Comparison of ENCODE assay signal across 22 mouse cellular contexts in genomic region chr2:65227898-65228290, GRCm38 (mm10). TPM values are rescaled to one million over a fixed set of nuclear protein-coding genes. Genes with fewer than 3 reads are reported as not detected.
DNase-seq lines count a peak whose midpoint lies in the region; TF ChIP-seq lines count a peak whose summit lies in the region.
"Had no signal": no experiment of that assay in that cellular context is flagged by ENCODE, and none has a peak within 500 bp of the region (broad histone marks: within the 10 kb centered on the region; RNA-seq: fewer than 3 reads in every experiment).

No protein-coding gene starts in this region.

- peaks cover 23% of the 10 kb centered on the region for H3K4me1 ChIP-seq in heart, adult 2 months (ENCODE audit: control insufficient read depth, insufficient read depth, low read length)
- H3K4me1 ChIP-seq in brown adipose tissue, adult 24 weeks (ENCODE audit: control insufficient read depth, insufficient read depth, insufficient read length, low read length), result peaks cover 11% of the 10 kb centered on the region
- H3K4me1 ChIP-seq: embryonic facial prominence, embryonic 12.5 days; embryonic facial prominence, embryonic 15.5 days; forebrain, embryonic 12.5 days; hindbrain, embryonic 10.5 days; hindbrain, embryonic 13.5 days had no signal

- WGBS in heart, adult 2 months, result 67% methylated on average over 2 of the region's 2 CpGs

- no peaks in the 10 kb centered on the region for H3K27me3 ChIP-seq in heart, adult 2 months (ENCODE audit: control insufficient read depth, insufficient read depth, low read length)
- H3K27me3 ChIP-seq: embryonic facial prominence, embryonic 12.5 days; embryonic facial prominence, embryonic 15.5 days; forebrain, embryonic 12.5 days; heart, embryonic 13.5 days; hindbrain, embryonic 13.5 days; intestine, embryonic 15.5 days had no signal

- intact Hi-C loops in heart, adult 2 months (cut with DNase I), result loop anchor here (2.0 kb wide), 1 partner anchor 37 kb away; no protein-coding TSS in a partner anchor
- intact Hi-C loops in heart, postnatal 10 days (cut with DNase I), result no loop called here

- TF ChIP-seq POLR2A in heart, adult 2 months (IDR thresholded peaks at IDR 0.05; ENCODE audit: insufficient read depth, low read depth, low read length), result no peak

- H3K4me3 ChIP-seq in heart, adult 2 months, result no peak overlapping the region
- no peak overlapping the region for H3K4me3 ChIP-seq in brown adipose tissue, adult 24 weeks (ENCODE audit: insufficient read depth, low read depth, low read length)
- H3K4me3 ChIP-seq: embryonic facial prominence, embryonic 12.5 days; embryonic facial prominence, embryonic 15.5 days; erythroblast, embryonic 14.5 days; forebrain, embryonic 12.5 days; heart, embryonic 13.5 days; hindbrain, embryonic 10.5 days; hindbrain, embryonic 13.5 days; intestine, embryonic 15.5 days had no signal

- TF ChIP-seq CTCF in heart, adult 2 months (IDR thresholded peaks at IDR 0.05), result no peak

- TF ChIP-seq EP300 in heart, adult 2 months (IDR thresholded peaks at IDR 0.05; ENCODE audit: insufficient read depth, low read depth, low read length), result no peak

- DNase-seq in heart, adult 2 months, result no peak
- no peak for DNase-seq in heart, postnatal 10 days
- peak; percentile 67 for DNase-seq in adipocyte (ENCODE audit: low spot score)
- no peak for DNase-seq in cerebellum, postnatal 14 days
- DNase-seq in urinary bladder, postnatal 10 days (ENCODE audit: low spot score), result no peak
- DNase-seq: adrenal gland, adult 8-10 months; adrenal gland, postnatal 25 days; cerebellum, adult 18-20 months; cerebellum, adult 9-10 months; cerebellum, postnatal 25 days; heart, postnatal 36 days; kidney, adult 11 months had no signal

- H3K9ac ChIP-seq in heart, adult 2 months (ENCODE audit: low read depth, low read length), result no peak overlapping the region
- H3K9ac ChIP-seq: embryonic facial prominence, embryonic 12.5 days; embryonic facial prominence, embryonic 15.5 days; forebrain, embryonic 12.5 days; heart, embryonic 13.5 days; hindbrain, embryonic 13.5 days; intestine, embryonic 15.5 days had no signal

- H3K79me2 ChIP-seq in heart, adult 2 months (replicated peaks; ENCODE audit: control insufficient read depth, insufficient read depth, low read length), result peaks cover 1% of the 10 kb centered on the region

- H3K36me3 ChIP-seq in heart, adult 2 months (ENCODE audit: control insufficient read depth, insufficient read depth, low read length), result peaks cover 36% of the 10 kb centered on the region
- H3K36me3 ChIP-seq: embryonic facial prominence, embryonic 12.5 days; embryonic facial prominence, embryonic 15.5 days; forebrain, embryonic 12.5 days; heart, embryonic 13.5 days; hindbrain, embryonic 10.5 days; hindbrain, embryonic 13.5 days; intestine, embryonic 15.5 days had no signal

- H3K27ac ChIP-seq in heart, adult 2 months, result peak overlapping the region; percentile 52
- H3K27ac ChIP-seq in brown adipose tissue, adult 24 weeks (replicated peaks; ENCODE audit: low read depth, low read length), result peak overlapping the region; percentile 74
- H3K27ac ChIP-seq: embryonic facial prominence, embryonic 12.5 days; embryonic facial prominence, embryonic 15.5 days; forebrain, embryonic 12.5 days; heart, embryonic 13.5 days; hindbrain, embryonic 10.5 days; hindbrain, embryonic 13.5 days; intestine, embryonic 15.5 days had no signal

RNA-seq across cellular contexts. Expression of gene Cobll1, which starts 11.3 kb away (rescaled TPM):
- 10 to 100 TPM; 53.3 to 76.8 TPM for total RNA-seq in heart, adult 2 months (2021)
- 19.3 and 35.1 TPM in 2 replicates for polyA plus RNA-seq in heart, adult 2 months (2012; rRNA removed)
- total RNA-seq in heart, postnatal 10 days (2021), result 10 to 100 TPM; 44.8 to 47.4 TPM
- 20.0 and 24.9 TPM in 2 replicates for polyA plus RNA-seq in brown adipose tissue, adult 24 weeks (2012; ENCODE audit: insufficient read depth, insufficient read length, missing spikeins)
- total RNA-seq: MEL had no signal
- polyA plus RNA-seq: erythroblast, embryonic 14.5 days had no signal
